Mouse (Mus musculus): Measurements from ENCODE around the gene Ercc8. TPM values are rescaled to one million over a fixed set of nuclear protein-coding genes. Genes with fewer than 3 reads are reported as not detected.

Gene Ercc8
- total RNA-seq, 1 experiment from 2014 or later: 13.0 TPM

GRCm38 (mm10) chr13:108212397-108213018 is 54.0 kb downstream of the Ercc8 start:
- ATAC-seq (replicated peaks; ENCODE audit: low read depth, poor library complexity, severe bottlenecking): no peak

- peak; percentile 90 for ATAC-seq (replicated peaks; ENCODE audit: low read depth, poor library complexity, severe bottlenecking)
Measured at GRCm38 (mm10) chr13:108214081-108214484, 55.6 kb downstream of the Ercc8 start, which contains the start of gene Elovl7. Elovl7 (plus strand) TSS chr13:108214404.

- peak; percentile 7 for ATAC-seq (replicated peaks; ENCODE audit: low read depth, poor library complexity, severe bottlenecking)
Measured at GRCm38 (mm10) chr13:108214485-108215107, 56.1 kb downstream of the Ercc8 start.

GRCm38 (mm10) chr13:108215231-108215780 is 56.8 kb downstream of the Ercc8 start:
- 0 out of 2 replicates have a peak, but pooled peaks have one; percentile 9 for ATAC-seq (replicated peaks; ENCODE audit: low read depth, poor library complexity, severe bottlenecking)

GRCm38 (mm10) chr13:108219773-108220172 is 61.2 kb downstream of the Ercc8 start:
- no peak for ATAC-seq (replicated peaks; ENCODE audit: low read depth, poor library complexity, severe bottlenecking)

GRCm38 (mm10) chr13:108229191-108229590 is 70.7 kb downstream of the Ercc8 start:
- ATAC-seq (replicated peaks; ENCODE audit: low read depth, poor library complexity, severe bottlenecking): no peak

GRCm38 (mm10) chr13:108229634-108230330 is 71.3 kb downstream of the Ercc8 start:
- ATAC-seq (replicated peaks; ENCODE audit: low read depth, poor library complexity, severe bottlenecking): no peak

GRCm38 (mm10) chr13:108240012-108240411 is 81.5 kb downstream of the Ercc8 start:
- ATAC-seq (replicated peaks; ENCODE audit: low read depth, poor library complexity, severe bottlenecking): peak; percentile 41; the same call in 1 of the 2 replicates

- ATAC-seq (replicated peaks; ENCODE audit: low read depth, poor library complexity, severe bottlenecking): peak; percentile 73
Measured at GRCm38 (mm10) chr13:108241715-108242114, 83.2 kb downstream of the Ercc8 start.

Other genes starting within 250 kb of the Ercc8 start
- 99.4 and 131 TPM in 2 replicates for gene Smim15, start 114.3 kb upstream of the Ercc8 start, total RNA-seq (2017)
- 56.9 and 98.3 TPM in 2 replicates for gene Ndufaf2, start 108 bp upstream of the Ercc8 start, total RNA-seq (2017)
- gene Elovl7, start 55.7 kb downstream of the Ercc8 start, total RNA-seq (2017): 0.05 and 3.7 TPM in 2 replicates
- 41.4 and 44.4 TPM in 2 replicates for gene Depdc1b, start 157.6 kb downstream of the Ercc8 start, total RNA-seq (2017)

Data from common myeloid progenitor, adult 5-6 weeks (primary cell).